Mouse (Mus musculus) 3134 (cell line): ENCODE measurements around the gene Ntm.

Experiments
- DNase-seq: peaks from one replicate; pipeline ENCODE4 v3.0.0-alpha.2; 2011; ENCODE audit warnings: low spot score; ENCODE audit not compliant: insufficient read length; ENCODE audit errors: extremely low read depth

Gene Ntm

DNA sequence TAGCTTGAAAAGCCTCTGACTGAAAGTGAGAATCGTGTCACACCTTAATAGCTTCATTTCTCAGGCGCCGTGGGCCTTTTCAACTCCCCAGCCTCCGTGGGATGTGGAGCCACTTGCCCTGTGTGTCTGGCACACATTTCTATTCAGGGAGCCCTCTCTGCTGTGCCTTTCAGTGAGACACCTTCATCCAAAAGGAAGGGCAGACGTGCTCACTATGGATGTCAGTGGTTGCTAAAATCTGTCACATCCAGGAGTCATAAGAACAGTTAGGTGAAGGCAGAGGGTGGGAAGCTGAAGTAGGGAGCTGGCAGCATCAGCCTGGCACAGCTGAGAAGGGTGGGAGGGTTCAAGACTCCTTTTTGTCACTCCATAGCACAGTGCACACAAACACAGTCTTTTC is 201.4 kb downstream of the Ntm start:
- DNase-seq, result no peak

DNA sequence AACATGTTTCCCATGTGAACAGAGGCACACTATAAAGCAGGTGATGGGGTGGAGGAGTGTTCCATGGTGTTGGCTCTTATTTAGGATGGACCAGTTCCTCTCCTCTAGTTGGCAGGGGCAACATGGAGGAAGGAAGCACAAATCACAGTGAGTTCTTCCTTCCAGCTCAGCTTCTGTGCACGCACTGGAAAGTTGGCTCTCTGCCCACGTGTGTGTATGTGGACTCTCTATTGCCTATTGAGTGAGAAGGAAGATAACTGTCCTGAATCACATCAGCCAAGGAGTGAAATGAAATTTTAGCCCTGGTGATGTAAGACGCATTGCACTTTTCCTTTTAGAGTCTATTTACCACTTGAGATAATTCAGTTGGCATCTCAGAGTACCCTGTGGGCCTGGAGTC is 203.0 kb downstream of the Ntm start:
- DNase-seq, result no peak

DNA sequence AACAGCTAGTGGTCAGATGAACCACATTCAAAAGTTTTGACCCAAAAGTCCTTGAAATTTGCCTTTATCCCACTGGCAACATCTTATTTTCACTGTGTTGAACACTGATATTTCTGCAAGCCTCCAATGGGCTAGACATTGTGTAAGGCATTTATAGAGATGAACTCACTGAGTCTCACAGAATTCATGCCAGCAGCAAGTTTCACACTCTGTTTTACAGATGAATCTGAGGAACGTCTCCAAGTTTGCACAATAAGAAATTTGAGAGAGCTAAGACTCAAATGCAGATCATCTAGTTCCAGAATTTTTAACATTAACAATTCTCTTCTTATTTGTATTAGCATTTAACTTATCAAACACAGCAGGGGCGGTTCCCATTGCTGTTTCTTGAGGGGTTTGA is 203.9 kb downstream of the Ntm start:
- no peak for DNase-seq

DNA sequence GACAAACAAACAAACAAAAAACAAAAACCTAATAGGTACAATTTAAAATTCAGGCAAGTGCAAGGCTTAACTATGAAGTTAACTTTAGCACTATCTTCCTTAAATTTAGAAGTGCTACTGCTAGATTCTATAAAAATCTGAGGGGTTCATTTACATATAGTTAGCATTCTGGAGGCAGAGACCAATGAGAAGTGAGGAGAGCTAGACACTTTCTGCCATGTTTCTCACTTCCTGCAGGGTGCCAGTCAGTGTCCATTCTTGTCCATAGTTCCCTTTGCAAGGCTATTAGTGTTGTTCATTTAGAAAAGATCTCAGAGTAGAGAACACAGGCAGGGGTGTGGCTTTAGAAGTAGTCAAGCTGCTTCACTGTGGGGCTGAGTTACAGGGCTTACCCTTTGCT is 208.6 kb downstream of the Ntm start:
- no peak for DNase-seq

DNA sequence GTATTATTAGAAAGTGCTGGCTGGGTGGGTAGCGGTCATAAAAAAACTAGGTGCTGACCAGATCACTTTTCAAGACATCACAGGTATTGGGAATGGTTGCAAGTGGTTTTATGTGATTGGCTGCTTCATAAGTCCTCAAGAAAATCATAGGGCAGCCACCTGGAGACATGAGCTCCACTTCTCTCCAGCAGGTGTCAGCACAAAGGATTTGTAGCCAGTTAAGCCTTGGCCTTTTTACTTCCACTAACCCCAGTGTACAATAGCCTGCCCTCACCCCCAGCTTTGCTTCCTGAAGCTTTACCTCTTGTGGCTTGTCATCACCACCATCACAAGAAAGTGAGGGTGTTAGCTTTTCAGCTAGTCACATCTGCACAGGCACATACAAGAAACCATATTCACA is 211.5 kb downstream of the Ntm start:
- no peak for DNase-seq

DNA sequence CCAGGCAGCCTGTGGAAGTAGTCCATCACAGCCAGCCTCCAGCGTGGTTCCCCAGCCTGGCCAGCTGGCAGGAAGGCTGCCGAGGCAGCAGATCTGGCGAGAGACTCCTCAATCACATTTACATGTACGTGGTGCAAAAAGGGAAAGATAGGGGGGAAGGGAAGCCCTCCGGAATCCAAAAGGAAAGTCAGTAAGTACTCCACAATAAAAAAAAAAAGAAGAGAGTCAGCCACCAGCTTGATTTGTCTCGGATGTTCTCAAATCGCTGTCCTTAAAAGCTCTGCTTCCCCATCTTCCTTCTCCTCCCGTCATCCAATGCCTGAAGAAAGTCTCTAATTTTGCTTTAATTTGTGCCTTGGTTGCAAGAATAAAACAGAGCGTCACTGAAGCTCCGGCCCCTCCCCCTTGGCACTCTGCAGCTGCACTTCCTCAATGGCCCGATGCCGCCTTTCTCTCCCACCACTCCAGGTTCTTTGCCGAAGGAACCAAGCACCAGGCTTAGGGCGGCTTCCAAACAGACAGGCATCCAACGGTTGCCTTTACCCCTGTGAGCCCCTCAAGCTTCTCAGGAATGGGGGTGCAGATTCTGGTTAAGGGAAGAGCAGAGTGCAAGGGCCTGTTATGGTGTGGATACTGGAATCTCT is 212.4 kb downstream of the Ntm start:
- no peak for DNase-seq

DNA sequence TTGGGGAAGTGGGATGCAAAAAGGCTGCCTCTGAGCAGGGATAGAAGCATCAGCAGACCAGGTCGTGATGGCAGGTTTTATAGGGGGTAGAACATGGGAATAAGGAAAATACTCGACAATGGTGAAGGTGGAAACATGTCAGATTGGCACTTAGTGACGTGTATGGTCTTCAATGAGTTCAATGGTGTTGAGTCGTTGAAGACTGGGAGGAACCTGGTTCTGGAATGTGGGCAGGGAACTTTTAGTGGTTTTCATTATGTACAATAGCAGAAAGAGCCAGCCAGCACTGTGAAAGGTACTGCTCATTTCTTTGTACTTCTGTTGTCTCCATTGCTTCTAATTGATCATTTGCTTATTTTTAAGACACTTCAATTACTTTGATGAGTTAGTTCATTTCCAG is 214.9 kb downstream of the Ntm start:
- no peak for DNase-seq

DNA sequence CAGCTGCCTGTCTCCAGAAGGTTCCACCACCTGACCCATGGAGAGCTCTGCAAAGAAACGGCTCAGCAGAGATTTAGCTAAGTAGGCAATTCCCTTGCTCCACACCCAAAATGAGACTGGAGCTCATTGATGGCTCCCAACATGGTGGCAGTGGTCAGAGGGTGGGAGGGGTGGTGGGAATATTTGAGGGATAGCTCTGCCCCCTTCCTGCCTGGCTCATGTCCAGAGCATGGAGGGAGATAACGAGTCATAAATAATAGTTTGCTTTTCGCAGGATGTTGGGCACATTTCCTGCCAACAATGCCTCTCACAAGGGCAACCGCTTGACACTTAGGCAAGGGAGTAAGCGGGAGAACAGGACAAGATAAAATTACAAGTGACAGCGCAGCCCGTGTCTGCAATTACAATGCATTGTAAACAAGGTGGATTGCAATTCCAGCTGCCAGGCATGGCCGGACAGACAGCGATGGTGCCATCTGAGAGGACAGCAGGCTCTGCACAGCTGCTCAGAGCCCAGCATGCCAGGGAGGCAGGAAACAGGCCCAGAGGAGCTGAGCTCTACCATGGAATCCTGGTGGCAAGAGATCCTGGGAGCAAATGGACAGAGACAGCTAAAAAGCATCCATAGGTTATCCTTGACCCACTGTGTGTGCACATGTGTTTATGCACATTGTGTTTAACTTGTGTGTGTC is 224.0 kb downstream of the Ntm start:
- DNase-seq, result no peak

DNA sequence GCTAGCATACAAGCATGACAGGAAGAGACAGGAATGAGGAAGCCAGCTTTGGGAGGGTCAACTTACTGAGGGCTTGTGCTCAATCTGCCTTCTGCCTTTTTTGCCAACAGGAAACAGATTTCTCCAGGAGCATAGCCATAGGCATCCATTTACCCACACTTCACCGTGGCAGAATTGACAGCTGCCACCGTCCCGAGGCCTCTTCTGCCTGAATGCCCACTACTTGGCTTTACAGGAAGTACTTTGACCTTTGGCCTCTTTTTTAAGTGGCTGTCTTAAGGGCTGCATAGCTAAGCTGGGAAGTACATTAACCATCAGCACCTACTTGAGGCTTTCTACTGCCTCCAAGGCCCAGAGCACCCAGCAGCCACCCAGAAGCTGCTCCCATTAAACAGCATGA is 226.9 kb downstream of the Ntm start:
- no peak for DNase-seq

DNA sequence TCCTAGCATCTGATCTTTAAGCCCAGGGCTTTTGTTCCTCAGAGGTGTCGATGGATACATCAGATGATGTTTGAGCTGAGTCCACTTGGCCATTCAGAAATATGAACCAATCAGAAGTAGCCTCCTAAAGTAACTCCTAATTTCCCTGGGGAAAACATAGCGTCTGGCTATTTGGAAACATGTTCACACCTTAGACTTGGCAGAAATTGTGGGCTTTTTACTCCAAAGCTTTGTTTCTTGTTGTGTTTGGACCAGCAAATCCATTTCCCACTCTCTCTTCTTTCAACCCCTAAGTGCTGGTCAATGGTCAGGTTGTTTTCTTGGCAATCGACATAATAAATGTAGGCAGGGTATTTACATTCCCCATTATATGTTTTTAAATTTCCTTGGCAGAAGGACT is 230.0 kb downstream of the Ntm start:
- DNase-seq, result no peak

DNA sequence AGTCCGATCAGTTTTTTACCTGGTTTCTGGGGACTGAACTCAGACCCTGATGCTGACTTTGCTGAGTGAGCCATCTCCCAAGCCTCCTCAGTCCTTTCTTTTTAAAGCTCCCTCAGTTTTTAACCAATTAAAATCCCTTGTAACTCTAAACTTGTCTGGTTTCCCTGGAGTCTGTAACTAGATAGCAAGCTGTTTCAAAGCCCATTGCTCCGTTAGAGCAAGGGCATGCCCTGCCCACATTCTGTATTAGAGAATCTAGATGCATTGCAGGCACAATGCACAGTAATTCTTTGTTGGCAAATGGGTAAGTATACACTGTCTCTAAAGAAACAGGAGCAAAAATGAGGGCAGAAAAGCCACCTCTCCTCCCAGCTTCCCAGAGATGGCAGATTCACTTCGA is 231.3 kb downstream of the Ntm start:
- no peak for DNase-seq

DNA sequence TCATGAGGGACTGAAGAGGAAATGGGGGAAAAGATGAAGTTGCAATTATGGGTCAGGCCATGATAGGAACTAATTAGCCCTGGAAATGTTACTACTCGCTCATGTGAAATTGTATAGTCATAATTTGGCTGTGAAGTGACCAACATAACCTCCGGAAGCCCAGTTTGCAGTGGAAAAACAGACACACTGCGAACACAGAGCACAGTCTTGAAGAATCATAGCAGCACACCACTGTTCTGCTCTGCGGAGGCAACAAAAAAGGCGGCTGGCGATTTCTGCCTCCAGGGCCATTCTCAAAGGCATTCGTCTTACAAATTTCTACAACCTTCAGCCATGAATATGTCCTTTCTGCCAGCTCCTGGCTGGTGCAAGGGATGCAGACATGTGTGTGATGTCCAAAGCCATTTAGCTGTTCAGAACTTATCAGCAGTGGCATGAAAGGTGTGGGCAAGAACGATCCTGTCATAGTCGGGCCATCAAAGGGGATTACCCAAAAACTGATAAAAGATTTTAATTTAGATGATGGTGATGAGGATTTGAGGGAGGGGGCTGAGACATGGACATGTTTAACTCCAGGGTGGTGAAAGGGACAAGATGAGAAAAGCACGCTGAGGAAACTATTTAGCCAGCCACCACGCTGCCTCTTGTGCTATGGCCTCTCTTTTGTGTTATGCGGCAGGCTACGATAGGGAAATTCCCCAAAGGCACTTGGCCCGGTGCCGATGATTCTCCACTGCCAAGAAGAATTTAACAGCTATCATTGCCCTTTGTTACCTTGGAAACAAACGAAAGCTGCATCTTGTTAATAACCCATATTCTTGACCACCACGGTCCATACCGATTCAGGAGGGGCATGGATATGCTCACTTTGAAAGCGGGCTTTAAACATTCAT is 235.2 kb downstream of the Ntm start:
- DNase-seq, result no peak

DNA sequence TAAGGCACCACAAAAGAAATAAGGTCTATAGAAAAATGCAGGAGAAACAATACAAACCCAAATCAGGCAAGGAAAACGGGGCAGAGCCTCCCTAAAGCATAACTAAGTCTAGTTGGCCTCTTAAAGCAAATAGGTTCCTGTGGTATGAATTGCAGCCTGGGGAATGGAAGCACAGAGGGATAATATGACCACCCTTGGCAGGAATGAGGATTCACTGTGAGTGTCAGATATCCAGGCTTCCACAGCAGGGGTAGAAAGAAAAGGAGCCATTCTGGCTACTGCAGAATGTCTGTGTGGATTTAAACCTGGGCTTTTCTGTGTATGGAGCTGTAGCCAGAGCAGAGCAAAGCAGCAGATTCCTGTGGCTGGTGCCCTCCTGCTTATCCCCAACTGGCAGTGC is 241.5 kb downstream of the Ntm start:
- no peak for DNase-seq

DNA sequence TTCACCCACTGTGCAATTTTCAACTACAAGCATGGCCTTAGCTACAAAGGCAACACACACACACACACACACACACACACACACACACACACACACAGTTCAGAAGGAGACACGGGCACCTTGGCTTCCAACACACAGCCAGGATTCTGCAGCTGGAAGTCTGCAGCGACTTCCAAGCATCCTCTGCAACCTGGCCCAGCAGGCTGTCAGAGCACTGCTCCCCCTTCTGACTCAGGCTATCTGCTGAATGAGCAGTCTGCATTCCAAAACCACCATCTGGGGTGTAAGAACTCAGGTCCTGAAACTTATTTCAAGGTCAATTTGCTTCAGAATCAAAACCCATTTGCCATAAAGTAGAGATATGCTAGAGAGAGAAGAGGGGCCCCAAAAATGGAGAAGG is 246.1 kb downstream of the Ntm start:
- no peak for DNase-seq

DNA sequence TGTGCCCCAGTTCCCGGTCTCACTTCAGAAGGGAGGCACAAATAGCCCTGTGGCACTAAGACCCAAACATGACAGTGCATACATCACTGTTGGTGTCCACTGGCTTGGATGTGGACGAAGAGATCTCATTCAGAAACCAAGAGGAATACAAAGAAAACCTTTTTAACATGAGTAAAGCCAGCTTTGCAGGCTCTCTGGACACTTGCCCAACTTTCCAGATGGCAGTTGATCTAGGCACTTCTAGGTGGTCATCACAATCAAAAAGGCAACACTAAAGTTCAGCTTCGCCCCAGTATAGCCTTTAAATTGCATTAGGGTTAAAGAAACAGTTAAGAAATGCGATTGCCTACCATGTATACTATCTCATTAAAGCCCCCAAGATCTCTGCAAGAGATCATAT is 264.7 kb downstream of the Ntm start:
- DNase-seq, result no peak

DNA sequence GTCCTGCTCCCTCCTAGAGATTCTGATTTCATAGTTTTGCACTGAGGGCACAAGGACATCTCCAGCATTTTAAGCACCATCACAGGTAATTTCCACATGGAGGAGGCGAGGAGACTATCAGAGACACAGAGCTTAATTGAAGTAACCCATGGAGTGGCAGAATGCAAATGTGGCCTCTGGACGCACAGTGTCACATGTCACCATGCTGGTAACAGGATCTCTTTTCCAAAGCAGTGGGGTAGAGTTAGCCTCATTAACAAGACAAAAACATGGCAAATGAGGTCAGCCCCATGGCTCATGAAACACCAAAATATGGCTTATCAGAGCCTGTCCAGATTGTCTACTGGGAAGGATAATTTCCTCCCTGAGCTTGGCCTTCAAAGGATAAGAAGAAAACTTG is 268.8 kb downstream of the Ntm start:
- DNase-seq, result no peak

DNA sequence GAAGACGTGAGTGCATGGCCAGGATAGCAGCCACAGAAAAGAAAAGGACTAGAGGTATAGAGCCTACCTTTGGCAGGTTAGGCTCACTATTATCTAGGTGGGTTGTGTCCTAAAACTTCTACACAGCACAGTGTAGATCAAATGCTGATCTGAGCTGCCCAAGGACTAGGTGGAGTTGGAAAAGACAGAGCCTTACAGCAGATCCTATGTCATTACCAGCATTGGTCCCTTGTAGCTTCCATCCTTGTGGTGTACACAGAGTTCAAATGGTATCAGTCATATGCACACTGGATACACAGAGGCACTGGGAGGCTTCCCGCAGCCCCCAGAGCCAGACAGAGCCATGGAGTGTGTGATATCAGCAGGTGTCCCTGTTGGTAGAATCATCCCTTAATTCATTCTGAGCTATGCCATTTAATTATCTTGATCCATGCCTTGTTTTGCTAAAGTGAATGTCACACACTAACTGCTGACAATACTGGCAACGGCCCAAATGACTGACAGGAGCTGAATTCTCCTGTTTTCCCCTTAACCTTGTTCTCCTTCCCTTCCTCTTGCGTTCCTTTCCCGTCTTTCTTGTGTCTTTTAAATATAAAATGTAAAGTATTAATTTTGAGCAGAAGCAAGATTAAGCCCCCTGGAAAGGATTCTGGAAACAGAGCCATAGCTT is 271.6 kb downstream of the Ntm start:
- no peak for DNase-seq

DNA sequence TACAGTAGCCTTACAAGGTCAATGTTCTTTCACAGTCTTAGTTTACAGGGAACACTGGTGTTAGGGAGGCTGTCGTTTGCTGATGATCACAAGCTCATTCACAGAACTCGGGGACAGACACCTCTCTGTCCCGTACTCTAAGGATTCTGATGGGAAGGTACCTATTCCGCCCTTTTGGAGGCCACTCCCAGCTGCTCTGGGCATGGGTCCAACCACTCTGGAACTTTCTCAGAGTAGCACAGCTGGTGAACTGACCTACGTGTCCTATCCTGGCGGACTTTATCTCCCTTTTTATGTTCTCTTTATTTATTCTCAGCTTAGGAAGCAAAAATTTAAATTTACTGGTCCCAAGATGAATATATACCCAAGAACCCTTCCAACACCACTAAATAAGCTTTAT is 280.7 kb downstream of the Ntm start:
- DNase-seq, result no peak

DNA sequence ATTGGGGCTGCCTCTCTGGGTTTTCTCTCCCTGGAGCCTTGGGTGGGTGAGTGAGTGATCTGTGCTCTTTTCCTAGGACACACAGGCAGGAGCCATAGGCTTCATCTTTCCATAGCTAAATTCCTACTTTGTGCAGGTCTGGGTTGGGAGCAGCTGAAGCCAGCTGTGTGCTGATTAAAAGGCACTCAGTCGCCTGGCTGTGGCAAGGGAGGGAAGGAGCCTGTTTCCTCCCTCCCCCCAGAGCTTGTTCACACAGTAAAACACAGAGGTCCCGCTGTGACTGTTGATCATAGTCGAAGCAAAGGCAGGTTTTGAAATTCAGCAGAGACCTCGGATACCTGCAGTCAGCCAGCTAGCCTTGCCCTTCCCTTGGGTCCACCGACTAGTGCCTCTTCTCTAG is 282.3 kb downstream of the Ntm start:
- DNase-seq, result no peak

DNA sequence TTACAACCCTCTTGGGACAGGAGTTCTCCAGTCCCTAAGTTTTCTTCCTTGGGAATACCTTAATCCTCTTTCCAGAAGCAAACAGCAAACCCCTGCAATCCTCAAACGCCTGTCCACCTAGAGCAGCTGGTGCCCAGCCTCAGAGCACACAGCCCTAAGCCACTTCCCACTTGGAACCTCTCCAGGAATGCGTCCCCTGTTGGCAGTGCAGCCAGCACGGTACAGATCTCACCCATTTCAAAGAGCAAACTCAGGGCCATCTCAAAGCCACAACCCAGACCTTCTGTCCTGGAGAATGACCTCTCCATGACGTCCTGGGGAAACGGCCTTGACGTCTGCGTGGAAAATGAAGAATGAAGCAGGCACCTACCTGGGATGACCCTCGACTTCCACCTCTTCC is 289.0 kb downstream of the Ntm start:
- DNase-seq, result no peak

DNA sequence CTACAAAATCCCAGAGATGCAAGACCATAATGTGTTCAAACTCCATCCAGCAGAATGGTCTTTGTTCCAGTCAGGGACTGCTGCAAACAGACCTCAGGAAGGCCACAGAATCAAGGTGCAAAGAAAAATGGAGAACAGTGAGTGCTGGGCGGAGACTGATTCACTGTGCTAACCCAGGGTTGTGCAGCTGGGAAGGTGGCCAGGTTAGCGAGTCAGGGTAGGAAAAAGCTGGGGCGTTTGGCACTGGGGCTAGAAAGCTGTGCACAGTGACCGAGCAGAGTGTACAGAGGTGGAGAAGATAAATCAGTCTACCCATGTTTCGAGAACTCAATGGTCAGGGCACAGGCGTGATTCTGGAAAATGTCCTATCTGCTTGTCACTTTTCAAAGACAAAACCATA is 291.1 kb downstream of the Ntm start:
- no peak for DNase-seq
